ENCODE assay signal across 12 mouse cellular contexts in the genomic region with DNA sequence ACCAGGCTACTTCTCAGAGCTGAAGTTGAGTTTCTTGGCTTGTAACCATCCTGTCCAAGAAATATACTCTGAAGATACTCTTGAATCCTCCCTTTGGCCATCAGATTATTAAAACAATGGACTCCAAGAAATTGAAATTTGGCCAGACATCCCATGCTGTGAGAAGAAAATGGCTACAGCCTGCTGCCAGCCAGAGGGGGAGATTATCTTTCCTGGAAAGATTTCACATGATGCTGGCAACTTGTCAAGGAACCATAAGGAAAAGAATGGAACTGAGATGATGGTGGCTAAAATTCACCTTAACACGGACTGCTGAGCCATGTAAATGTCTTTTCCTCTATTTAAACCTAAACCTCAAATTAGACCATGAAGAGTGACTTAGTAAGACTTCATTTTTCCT.
"Had no signal": no experiment of that assay in that cellular context is flagged by ENCODE, and none has a peak within 500 bp of the region (broad histone marks: within the 10 kb centered on the region; RNA-seq: fewer than 3 reads in every experiment).

No protein-coding gene starts in this region.

- ATAC-seq: midbrain, embryonic 13.5 days had no signal

- H3K4me1 ChIP-seq: limb, embryonic 12.5 days; midbrain, embryonic 13.5 days; neural tube, embryonic 13.5 days; stomach, embryonic 15.5 days had no signal

- H3K27ac ChIP-seq: limb, embryonic 12.5 days; liver, embryonic 14.5 days; midbrain, embryonic 13.5 days; neural tube, embryonic 13.5 days; stomach, embryonic 15.5 days had no signal

- DNase-seq: kidney, postnatal 36 days; layer of hippocampus, adult 9-11 months; layer of hippocampus, postnatal 36 days; lung, adult 18-20 months; right cerebral cortex, postnatal 14 days; thymus, postnatal 36 days had no signal

- H3K27me3 ChIP-seq: limb, embryonic 12.5 days; midbrain, embryonic 13.5 days; neural tube, embryonic 13.5 days; stomach, embryonic 15.5 days had no signal

- H3K4me3 ChIP-seq: limb, embryonic 12.5 days; midbrain, embryonic 13.5 days; myocyte; neural tube, embryonic 13.5 days; stomach, embryonic 15.5 days had no signal
